Mouse (Mus musculus) heart, adult 9 months (tissue): ENCODE data around the gene Elf3.
"Not testable (repeated sequence)": the region's sequence is repeated elsewhere in the genome, so short reads cannot be mapped to it uniquely, and the experiment has no call there.

ENCODE experiments used
- DNase-seq, 2 experiments: peaks; one replicate each; pipeline ENCODE4 v3.0.0; 2022; ENCODE audit warnings: low spot score in 2 of 2

The Elf3 gene

GRCm38 (mm10) chr1:135237131-135237851 is 21.1 kb downstream of the Elf3 start:
- no peak for DNase-seq

- no peak for DNase-seq
These were observed 23.6 kb downstream of the Elf3 start for GRCm38 (mm10) chr1:135234771-135235170.

- DNase-seq: no peak
These were observed 24.4 kb downstream of the Elf3 start for GRCm38 (mm10) chr1:135233961-135234360.

- not testable (repeated sequence) for DNase-seq
These were observed 26.5 kb downstream of the Elf3 start for GRCm38 (mm10) chr1:135231878-135232277.

- DNase-seq: no peak
These were observed 30.9 kb downstream of the Elf3 start for GRCm38 (mm10) chr1:135227339-135227950.

GRCm38 (mm10) chr1:135224981-135225604 is 33.3 kb downstream of the Elf3 start:
- no peak for DNase-seq

GRCm38 (mm10) chr1:135224147-135224546 is 34.2 kb downstream of the Elf3 start:
- DNase-seq: no peak

GRCm38 (mm10) chr1:135217607-135218233 is 40.6 kb downstream of the Elf3 start:
- no peak for DNase-seq

GRCm38 (mm10) chr1:135213772-135214640 is 44.4 kb downstream of the Elf3 start:
- DNase-seq: no peak

- DNase-seq: no peak
These were observed 47.9 kb downstream of the Elf3 start for GRCm38 (mm10) chr1:135210421-135210820.

GRCm38 (mm10) chr1:135208716-135209115 is 49.7 kb downstream of the Elf3 start:
- no peak for DNase-seq

- no peak for DNase-seq
These were observed 51.6 kb downstream of the Elf3 start for GRCm38 (mm10) chr1:135206586-135207339.

- no peak for DNase-seq
These were observed 53.1 kb downstream of the Elf3 start for GRCm38 (mm10) chr1:135205257-135205656.

GRCm38 (mm10) chr1:135204196-135205126 is 53.9 kb downstream of the Elf3 start:
- no peak for DNase-seq
